22 mouse cellular contexts compared by ENCODE assay signal in genomic region chr17:46156680-46157079, GRCm38 (mm10). TPM values are rescaled to one million over a fixed set of nuclear protein-coding genes. Genes with fewer than 3 reads are reported as not detected.
A peak's percentile ranks its signal among the peaks of the same experiment; 100 is the strongest.
DNase-seq lines count a peak whose midpoint lies in the region; ATAC-seq and TF ChIP-seq lines count a peak whose summit lies in the region.
"Had no signal": no experiment of that assay in that cellular context is flagged by ENCODE, and none has a peak within 500 bp of the region (broad histone marks: within the 10 kb centered on the region; RNA-seq: fewer than 3 reads in every experiment).

No protein-coding gene starts in this region.

- intact Hi-C loops in left cerebral cortex, postnatal 4 days (cut with DNase I) = no loop called here
- intact Hi-C loops in heart, adult 2 months (cut with DNase I) = loop anchor here (10.0 kb wide), 1 partner anchor 572 kb away; no protein-coding TSS in a partner anchor

- H3K9me3 ChIP-seq in liver, embryonic 16.5 days (replicated peaks; ENCODE audit: control insufficient read depth, low read length) = no peaks in the 10 kb centered on the region
- H3K9me3 ChIP-seq: hindbrain, embryonic 12.5 days; limb, embryonic 15.5 days; midbrain, embryonic 15.5 days; neural tube, embryonic 12.5 days had no signal

- H3K27me3 ChIP-seq in liver, embryonic 16.5 days (ENCODE audit: control insufficient read depth, insufficient read depth, low read depth, low read length) = no peaks in the 10 kb centered on the region
- H3K27me3 ChIP-seq in heart, adult 2 months (ENCODE audit: control insufficient read depth, insufficient read depth, low read length) = no peaks in the 10 kb centered on the region
- H3K27me3 ChIP-seq: hindbrain, embryonic 12.5 days; limb, embryonic 15.5 days; midbrain, embryonic 15.5 days; neural tube, embryonic 12.5 days had no signal

- ATAC-seq in liver, embryonic 16.5 days (ENCODE audit: low read depth) = peak; percentile 60
- ATAC-seq: forebrain, embryonic 14.5 days; intestine, postnatal 0 days; midbrain, embryonic 15.5 days had no signal

- no peak for TF ChIP-seq POLR2A in heart, adult 2 months (IDR thresholded peaks at IDR 0.05; ENCODE audit: insufficient read depth, low read depth, low read length)

- H3K4me2 ChIP-seq in liver, embryonic 16.5 days (ENCODE audit: low read depth, low read length) = peak overlapping the region; percentile 60
- H3K4me2 ChIP-seq: hindbrain, embryonic 12.5 days; limb, embryonic 15.5 days; midbrain, embryonic 15.5 days; neural tube, embryonic 12.5 days had no signal

- H3K36me3 ChIP-seq in liver, embryonic 16.5 days (ENCODE audit: control insufficient read depth, insufficient read depth) = no peaks in the 10 kb centered on the region; the same call in 1 of the 2 replicates
- H3K36me3 ChIP-seq in heart, adult 2 months (ENCODE audit: control insufficient read depth, insufficient read depth, low read length) = peaks cover 3% of the 10 kb centered on the region; the same call in 1 of the 2 replicates
- H3K36me3 ChIP-seq: hindbrain, embryonic 12.5 days; limb, embryonic 15.5 days; midbrain, embryonic 15.5 days had no signal

- H3K27ac ChIP-seq in liver, embryonic 16.5 days (ENCODE audit: low read length) = peak overlapping the region; percentile 96
- no peak overlapping the region for H3K27ac ChIP-seq in heart, adult 2 months
- H3K27ac ChIP-seq: gastrocnemius, adult 2 months; hindbrain, embryonic 12.5 days; left cerebral cortex, adult 2 months; limb, embryonic 15.5 days; midbrain, embryonic 15.5 days; neural tube, embryonic 12.5 days had no signal

- H3K4me3 ChIP-seq in liver, embryonic 16.5 days (ENCODE audit: low read depth, low read length) = peak overlapping the region; percentile 33
- no peak overlapping the region for H3K4me3 ChIP-seq in heart, adult 2 months
- H3K4me3 ChIP-seq: gastrocnemius, adult 2 months; hindbrain, embryonic 12.5 days; left cerebral cortex, adult 2 months; limb, embryonic 15.5 days; midbrain, embryonic 15.5 days; neural tube, embryonic 12.5 days had no signal

- peak; percentile 63 for DNase-seq in c-Kit-positive CD71-positive TER-119-positive erythroid progenitor cells, embryonic 14.5 days (ENCODE audit: low spot score)
- DNase-seq in liver = peak; percentile 86
- DNase-seq in urinary bladder, postnatal 14 days (ENCODE audit: low spot score) = no peak
- no peak for DNase-seq in left cerebral cortex, postnatal 4 days
- no peak for DNase-seq in heart, adult 2 months
- no peak for DNase-seq in adrenal gland, adult 8-10 months
- DNase-seq: adrenal gland, postnatal 25 days; cerebellum, adult 18-20 months; cerebellum, postnatal 14 days; gastrocnemius, adult 2 months; layer of hippocampus, adult 9-11 months; lung, postnatal 4 days; right cerebral cortex, postnatal 25 days; thymus, postnatal 14 days had no signal

- H3K4me1 ChIP-seq in liver, embryonic 16.5 days (ENCODE audit: control insufficient read depth, low read depth, low read length) = peaks cover 52% of the 10 kb centered on the region
- H3K4me1 ChIP-seq in heart, adult 2 months (ENCODE audit: control insufficient read depth, insufficient read depth, low read length) = peaks cover 5% of the 10 kb centered on the region

- WGBS in liver, embryonic 16.5 days (ENCODE audit: insufficient replicate concordance) = 49% methylated on average over 5 of the region's 5 CpGs
- 86% methylated on average over 5 of the region's 5 CpGs for WGBS in heart, adult 2 months

- H3K79me2 ChIP-seq in heart, adult 2 months (replicated peaks; ENCODE audit: control insufficient read depth, insufficient read depth, low read length) = no peaks in the 10 kb centered on the region

- TF ChIP-seq EP300 in heart, adult 2 months (IDR thresholded peaks at IDR 0.05; ENCODE audit: insufficient read depth, low read depth, low read length) = no peak

- peak overlapping the region; percentile 38 for H3K9ac ChIP-seq in liver, embryonic 16.5 days (ENCODE audit: low read depth, low read length)
- H3K9ac ChIP-seq in heart, adult 2 months (ENCODE audit: low read depth, low read length) = no peak overlapping the region
- H3K9ac ChIP-seq: hindbrain, embryonic 12.5 days; limb, embryonic 15.5 days; midbrain, embryonic 15.5 days; neural tube, embryonic 12.5 days had no signal

- no peak for TF ChIP-seq CTCF in heart, adult 2 months (IDR thresholded peaks at IDR 0.05)

RNA-seq across cellular contexts. Expression of gene Mad2l1bp, which starts 3.3 kb away (rescaled TPM):
- 43.3 and 46.3 TPM in 2 replicates for polyA plus RNA-seq in liver, embryonic 16.5 days (2015; fragmentation: Nextera tagmentation; extraction: Ambion mirVana)
- total RNA-seq in left cerebral cortex, postnatal 4 days (2021) = 10 to 100 TPM; 16.2 to 17.8 TPM
- 10 to 100 TPM; 17.1 to 24.1 TPM for total RNA-seq in heart, adult 2 months (2021)
- polyA plus RNA-seq in heart, adult 2 months (2012; rRNA removed) = 21.0 and 27.1 TPM in 2 replicates
- 10 to 100 TPM; 16.5 to 22.1 (median 18.8) TPM for total RNA-seq in adrenal gland, adult 8-10 months (2022)

RNA-seq across cellular contexts. Expression of gene Gtpbp2, which starts 4.2 kb away (rescaled TPM):
- polyA plus RNA-seq in liver, embryonic 16.5 days (2015; fragmentation: Nextera tagmentation; extraction: Ambion mirVana) = 38.6 and 41.4 TPM in 2 replicates
- 100 to 1,000 TPM; 111 TPM for total RNA-seq in left cerebral cortex, postnatal 4 days (2021)
- 10 to 100 TPM; 55.2 to 57.3 TPM for total RNA-seq in heart, adult 2 months (2021)
- 94.4 and 132 TPM in 2 replicates for polyA plus RNA-seq in heart, adult 2 months (2012; rRNA removed)
- total RNA-seq in adrenal gland, adult 8-10 months (2022) = 100 to 1,000 TPM in 1 of 4 experiments, 10 to 100 TPM in 3; 69.9 to 108 (median 89.8) TPM

RNA-seq across cellular contexts. Expression of gene Rsph9, which starts 12.7 kb away (rescaled TPM):
- polyA plus RNA-seq in liver, embryonic 16.5 days (2015; fragmentation: Nextera tagmentation; extraction: Ambion mirVana) = 1.1 TPM in 2 replicates
- 10 to 100 TPM; 40.0 to 43.8 TPM for total RNA-seq in left cerebral cortex, postnatal 4 days (2021)
- 1 to 10 TPM; 1.0 to 1.4 TPM for total RNA-seq in heart, adult 2 months (2021)
- polyA plus RNA-seq in heart, adult 2 months (2012; rRNA removed) = 1.7 and 2.4 TPM in 2 replicates
- total RNA-seq in adrenal gland, adult 8-10 months (2022) = 10 to 100 TPM in 3 of 4 experiments, 1 to 10 TPM in 1; 6.0 to 21.4 (median 15.3) TPM

RNA-seq across cellular contexts. Expression of gene Polh, which starts 45.8 kb away (rescaled TPM):
- 14.4 and 15.2 TPM in 2 replicates for polyA plus RNA-seq in liver, embryonic 16.5 days (2015; fragmentation: Nextera tagmentation; extraction: Ambion mirVana)
- total RNA-seq in left cerebral cortex, postnatal 4 days (2021) = 10 to 100 TPM in 1 of 2 experiments, 1 to 10 TPM in 1; 9.7 to 10.7 TPM
- total RNA-seq in heart, adult 2 months (2021) = 1 to 10 TPM; 8.2 to 8.3 TPM
- 3.5 and 4.6 TPM in 2 replicates for polyA plus RNA-seq in heart, adult 2 months (2012; rRNA removed)
- 10 to 100 TPM; 37.5 to 44.0 (median 40.7) TPM for total RNA-seq in adrenal gland, adult 8-10 months (2022)

RNA-seq across cellular contexts. Expression of gene Mrps18a, which starts 45.9 kb away (rescaled TPM):
- polyA plus RNA-seq in liver, embryonic 16.5 days (2015; fragmentation: Nextera tagmentation; extraction: Ambion mirVana) = 59.7 and 62.6 TPM in 2 replicates
- 10 to 100 TPM; 75.8 to 78.3 TPM for total RNA-seq in left cerebral cortex, postnatal 4 days (2021)
- 100 to 1,000 TPM; 128 to 140 TPM for total RNA-seq in heart, adult 2 months (2021)
- polyA plus RNA-seq in heart, adult 2 months (2012; rRNA removed) = 99.4 and 99.6 TPM in 2 replicates
- total RNA-seq in adrenal gland, adult 8-10 months (2022) = 100 to 1,000 TPM in 2 of 4 experiments, 10 to 100 TPM in 2; 94.5 to 106 (median 101) TPM

Comparison
In these comparisons a context has a peak if more than half of its experiments do, and no peak if none do; other contexts are left out.
1. DNase-seq: peak in c-Kit-positive CD71-positive TER-119-positive erythroid progenitor cells, embryonic 14.5 days (single experiment) and liver (single experiment); none in urinary bladder, postnatal 14 days (single experiment), left cerebral cortex, postnatal 4 days (single experiment), heart, adult 2 months (0 of 2) and adrenal gland, adult 8-10 months (single experiment).